25 mouse cellular contexts compared by ENCODE assay signal in genomic region chr3:126920296-126920695, GRCm38 (mm10).
A peak's percentile ranks its signal among the peaks of the same experiment; 100 is the strongest.
DNase-seq lines count a peak whose midpoint lies in the region; TF ChIP-seq lines count a peak whose summit lies in the region.
"Had no signal": no experiment of that assay in that cellular context is flagged by ENCODE, and none has a peak within 500 bp of the region (broad histone marks: within the 10 kb centered on the region; RNA-seq: fewer than 3 reads in every experiment).

No protein-coding gene starts in this region.

- TF ChIP-seq CTCF in layer of hippocampus, adult 2 months (conservative IDR thresholded peaks at IDR 0.05), result no peak
- no peak for TF ChIP-seq CTCF in C2C12 (IDR thresholded peaks at IDR 0.05; ENCODE audit: control insufficient read depth, insufficient read depth, insufficient read length)
- TF ChIP-seq CTCF in gastrocnemius, adult 2 months (IDR thresholded peaks at IDR 0.05), result no peak

- H3K27ac ChIP-seq in layer of hippocampus, adult 2 months, result peak overlapping the region; percentile 12; the same call in 1 of the 2 replicates
- H3K27ac ChIP-seq in gastrocnemius, adult 2 months, result no peak overlapping the region
- H3K27ac ChIP-seq: embryonic facial prominence, embryonic 13.5 days; heart, embryonic 10.5 days; heart, embryonic 15.5 days; kidney, postnatal 0 days; limb, embryonic 13.5 days; lung, embryonic 15.5 days; midbrain, embryonic 10.5 days; neural tube, embryonic 13.5 days; stomach, embryonic 15.5 days had no signal

- H3K27me3 ChIP-seq in C2C12 (ENCODE audit: control insufficient read depth, insufficient read depth, insufficient read length), result no peaks in the 10 kb centered on the region
- H3K27me3 ChIP-seq: embryonic facial prominence, embryonic 13.5 days; heart, embryonic 15.5 days; limb, embryonic 13.5 days; lung, embryonic 15.5 days; neural tube, embryonic 13.5 days; stomach, embryonic 15.5 days had no signal

- intact Hi-C loops in gastrocnemius, adult 2 months (cut with DNase I), result no loop called here

- no peak overlapping the region for H3K4me3 ChIP-seq in layer of hippocampus, adult 2 months
- H3K4me3 ChIP-seq in C2C12 (ENCODE audit: insufficient read depth, poor library complexity, severe bottlenecking), result no peak overlapping the region
- H3K4me3 ChIP-seq in gastrocnemius, adult 2 months, result no peak overlapping the region
- H3K4me3 ChIP-seq: embryonic facial prominence, embryonic 13.5 days; heart, embryonic 10.5 days; heart, embryonic 15.5 days; limb, embryonic 13.5 days; lung, embryonic 15.5 days; midbrain, embryonic 10.5 days; neural tube, embryonic 13.5 days; stomach, embryonic 15.5 days had no signal

- no peak for DNase-seq in layer of hippocampus, adult 2 months (ENCODE audit: low spot score in 2 of 2)
- DNase-seq in layer of hippocampus, adult 11-12 months (ENCODE audit: low spot score), result no peak
- peak; percentile 67 for DNase-seq in brain, adult 2 months (ENCODE audit: low read depth, low spot score)
- DNase-seq in telencephalon, adult 2 months (ENCODE audit: low read depth, low spot score), result peak; percentile 42
- no peak for DNase-seq in gastrocnemius, adult 2 months
- DNase-seq in ovary, postnatal 14 days (ENCODE audit: low spot score), result no peak
- DNase-seq: adrenal gland, adult 8-10 months; cerebellum, adult 11 months; cerebellum, adult 9-10 months; cerebellum, postnatal 36 days; gastrocnemius, postnatal 10 days; kidney, adult 8-10 months; retina, postnatal 1 day; right cerebral cortex, postnatal 25 days; thymus, postnatal 14 days had no signal

- no peaks in the 10 kb centered on the region for H3K79me3 ChIP-seq in C2C12 (ENCODE audit: low read depth)

- H3K36me3 ChIP-seq in C2C12 (ENCODE audit: control insufficient read depth, insufficient read depth), result no peaks in the 10 kb centered on the region
- H3K36me3 ChIP-seq: heart, embryonic 15.5 days; lung, embryonic 15.5 days; stomach, embryonic 15.5 days had no signal

- H3K79me2 ChIP-seq in C2C12 (ENCODE audit: control insufficient read depth, insufficient read depth), result no peaks in the 10 kb centered on the region

- no peak overlapping the region for H3ac ChIP-seq in C2C12 (ENCODE audit: control insufficient read depth, insufficient read length, low read depth)

TF ChIP-seq in C2C12, 6 proteins besides CTCF, POLR2A, EP300 and RAD21:
- TF ChIP-seq MAX (IDR thresholded peaks at IDR 0.05) (peak; percentile 40), CEBPB (IDR thresholded peaks at IDR 0.05; ENCODE audit: low read depth) (no peak)
TF ChIP-seq in C2C12: peak in this region for 1.

Comparison
In these comparisons a context has a peak if more than half of its experiments do, and no peak if none do; other contexts are left out.
1. DNase-seq: peak in brain, adult 2 months (single experiment) and telencephalon, adult 2 months (single experiment); none in layer of hippocampus, adult 2 months (0 of 2), layer of hippocampus, adult 11-12 months (single experiment), gastrocnemius, adult 2 months (single experiment) and ovary, postnatal 14 days (single experiment).